In the genomic region with DNA sequence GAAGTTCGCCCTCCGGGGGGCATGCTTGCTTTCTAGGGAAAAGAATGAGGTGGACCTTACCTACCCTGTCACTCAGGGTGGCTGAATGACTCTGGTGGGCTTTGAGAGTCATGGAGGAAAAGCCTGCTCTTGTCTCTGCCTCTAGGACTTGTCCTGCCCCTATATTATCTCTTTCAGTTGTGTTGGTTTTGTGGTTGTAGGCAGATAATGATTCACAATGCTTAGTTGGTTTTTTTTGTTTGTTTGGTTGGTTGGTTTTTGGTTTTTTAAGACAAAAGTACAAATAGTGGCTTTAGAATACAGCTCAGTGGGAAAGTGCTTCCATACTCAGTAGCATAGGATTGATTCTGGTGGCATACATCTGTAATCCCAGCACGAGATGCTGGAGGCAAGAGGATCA, we compare ENCODE assay signal across 23 mouse cellular contexts. TPM values are rescaled to one million over a fixed set of nuclear protein-coding genes. Genes with fewer than 3 reads are reported as not detected.
"Had no signal": no experiment of that assay in that cellular context is flagged by ENCODE, and none has a peak within 500 bp of the region (broad histone marks: within the 10 kb centered on the region; RNA-seq: fewer than 3 reads in every experiment).

No protein-coding gene starts in this region.

- H3K9me3 ChIP-seq: limb, embryonic 10.5 days; limb, embryonic 13.5 days; midbrain, embryonic 12.5 days; midbrain, embryonic 15.5 days; neural tube, embryonic 12.5 days; neural tube, embryonic 15.5 days; stomach, embryonic 15.5 days had no signal

- H3K27ac ChIP-seq: kidney, postnatal 0 days; layer of hippocampus, adult 2 months; limb, embryonic 10.5 days; limb, embryonic 13.5 days; liver, embryonic 14.5 days; macrophage; midbrain, embryonic 12.5 days; midbrain, embryonic 15.5 days; neural tube, embryonic 12.5 days; neural tube, embryonic 15.5 days; stomach, embryonic 15.5 days had no signal

- H3K36me3 ChIP-seq: limb, embryonic 10.5 days; limb, embryonic 13.5 days; midbrain, embryonic 12.5 days; midbrain, embryonic 15.5 days; neural tube, embryonic 12.5 days; neural tube, embryonic 15.5 days; stomach, embryonic 15.5 days had no signal

- H3K27me3 ChIP-seq: midbrain, embryonic 15.5 days; neural tube, embryonic 15.5 days; stomach, embryonic 15.5 days had no signal

- H3K4me1 ChIP-seq: limb, embryonic 13.5 days; midbrain, embryonic 12.5 days; midbrain, embryonic 15.5 days; neural tube, embryonic 12.5 days; neural tube, embryonic 15.5 days had no signal

- DNase-seq: kidney, adult 18-20 months; layer of hippocampus, adult 9-11 months; lung, embryonic 14.5 days; right cerebral cortex, adult 18-20 months; right cerebral cortex, postnatal 14 days; spleen, adult 18-20 months; thymus, postnatal 36 days had no signal

- ATAC-seq: intestine, embryonic 16.5 days; midbrain, embryonic 15.5 days had no signal

- H3K9ac ChIP-seq: limb, embryonic 13.5 days; liver, embryonic 14.5 days; lung, embryonic 14.5 days; midbrain, embryonic 12.5 days; midbrain, embryonic 15.5 days; neural tube, embryonic 12.5 days; neural tube, embryonic 15.5 days; stomach, embryonic 15.5 days had no signal

- H3K4me2 ChIP-seq: limb, embryonic 13.5 days; lung, embryonic 14.5 days; midbrain, embryonic 12.5 days; midbrain, embryonic 15.5 days; neural tube, embryonic 12.5 days; neural tube, embryonic 15.5 days; stomach, embryonic 15.5 days had no signal

- H3K4me3 ChIP-seq: layer of hippocampus, adult 2 months; limb, embryonic 10.5 days; limb, embryonic 13.5 days; midbrain, embryonic 12.5 days; midbrain, embryonic 15.5 days; neural tube, embryonic 12.5 days; neural tube, embryonic 15.5 days; stomach, embryonic 15.5 days had no signal

RNA-seq across cellular contexts. Expression of a gene that starts 34.9 kb away (rescaled TPM):
- total RNA-seq: layer of hippocampus, adult 2 months; layer of hippocampus, postnatal 25 days; left cerebral cortex, adult 18-20 months; left cerebral cortex, postnatal 25 days had no signal
- polyA plus RNA-seq: kidney, embryonic 14.5 days; midbrain, embryonic 15.5 days; neural tube, embryonic 15.5 days had no signal
